Mouse (Mus musculus): ENCODE data around the gene Sh2b1.
A peak's percentile ranks its signal among the peaks of the same experiment; 100 is the strongest.

Gene Sh2b1

GRCm38 (mm10) chr7:126456382-126457266, 18.6 kb downstream of the Sh2b1 start:
- DNase-seq (ENCODE audit: low spot score), result no peak

GRCm38 (mm10) chr7:126455242-126455641, 20.0 kb downstream of the Sh2b1 start:
- no peak for DNase-seq (ENCODE audit: low spot score)

GRCm38 (mm10) chr7:126453861-126454260, 21.4 kb downstream of the Sh2b1 start:
- no peak for DNase-seq (ENCODE audit: low spot score)

GRCm38 (mm10) chr7:126452244-126452643, 23.0 kb downstream of the Sh2b1 start:
- DNase-seq (ENCODE audit: low spot score), result no peak

GRCm38 (mm10) chr7:126450641-126451040, 24.6 kb downstream of the Sh2b1 start:
- DNase-seq (ENCODE audit: low spot score), result no peak

GRCm38 (mm10) chr7:126449991-126450390, 25.2 kb downstream of the Sh2b1 start:
- DNase-seq (ENCODE audit: low spot score), result no peak

- DNase-seq (ENCODE audit: low spot score), result no peak
Observed at GRCm38 (mm10) chr7:126448481-126448880, 26.7 kb downstream of the Sh2b1 start.

- DNase-seq (ENCODE audit: low spot score), result no peak
Observed at GRCm38 (mm10) chr7:126446217-126446616, 29.0 kb downstream of the Sh2b1 start.

- no peak for DNase-seq (ENCODE audit: low spot score)
Observed at GRCm38 (mm10) chr7:126445104-126445815, 30.0 kb downstream of the Sh2b1 start.

GRCm38 (mm10) chr7:126444536-126444935, 30.7 kb downstream of the Sh2b1 start:
- no peak for DNase-seq (ENCODE audit: low spot score)

GRCm38 (mm10) chr7:126443997-126444396, 31.2 kb downstream of the Sh2b1 start:
- DNase-seq (ENCODE audit: low spot score), result no peak

GRCm38 (mm10) chr7:126440134-126440533, 35.1 kb downstream of the Sh2b1 start:
- no peak for DNase-seq (ENCODE audit: low spot score)

- DNase-seq (ENCODE audit: low spot score), result peak; percentile 57
Observed at GRCm38 (mm10) chr7:126436851-126437250, 38.4 kb downstream of the Sh2b1 start.

- no peak for DNase-seq (ENCODE audit: low spot score)
Observed at GRCm38 (mm10) chr7:126435801-126436200, 39.4 kb downstream of the Sh2b1 start.

GRCm38 (mm10) chr7:126434726-126435125, 40.5 kb downstream of the Sh2b1 start:
- DNase-seq (ENCODE audit: low spot score), result no peak

- no peak for DNase-seq (ENCODE audit: low spot score)
Observed at GRCm38 (mm10) chr7:126430167-126430566, 45.1 kb downstream of the Sh2b1 start.

- DNase-seq (ENCODE audit: low spot score), result no peak
Observed at GRCm38 (mm10) chr7:126429503-126429898, 45.7 kb downstream of the Sh2b1 start.

- peak; percentile 78 for DNase-seq (ENCODE audit: low spot score)
Observed at GRCm38 (mm10) chr7:126428631-126429502, 46.4 kb downstream of the Sh2b1 start, which contains the start of gene Rabep2. Rabep2 (plus strand) TSS chr7:126428759.

GRCm38 (mm10) chr7:126428154-126428553, 47.1 kb downstream of the Sh2b1 start:
- DNase-seq (ENCODE audit: low spot score), result no peak

- no peak for DNase-seq (ENCODE audit: low spot score)
Observed at GRCm38 (mm10) chr7:126427323-126427860, 47.8 kb downstream of the Sh2b1 start.

GRCm38 (mm10) chr7:126424161-126424560, 51.1 kb downstream of the Sh2b1 start:
- no peak for DNase-seq (ENCODE audit: low spot score)

GRCm38 (mm10) chr7:126421756-126422155, 53.5 kb downstream of the Sh2b1 start:
- peak; percentile 25 for DNase-seq (ENCODE audit: low spot score)

Data from T-cell, adult 2 months (primary cell).